Mouse (Mus musculus): ENCODE measurements around the gene Tmem234.

GRCm38 (mm10) chr4:129578466-129578865, 22.0 kb upstream of the Tmem234 start, which contains the start of gene Fam167b:
- no peak for TF ChIP-seq EP300 (IDR thresholded peaks at IDR 0.05; ENCODE audit: insufficient read depth, low read depth, low read length)
- no peak for TF ChIP-seq POLR2A (IDR thresholded peaks at IDR 0.05; ENCODE audit: insufficient read depth, low read length)
